Mouse (Mus musculus) heart, postnatal 0 days (tissue): ENCODE results near the gene P2rx5.

ENCODE experiments used
- CTCF ChIP-seq: IDR thresholded peaks from 2 replicates; pipeline ENCODE4 v1.5.1; 2016; ENCODE audit warnings: antibody characterized with exemption, control low read depth, low read depth
- EP300 ChIP-seq: IDR thresholded peaks from 2 replicates; pipeline ENCODE4 v1.6.1; 2016; ENCODE audit warnings: antibody characterized with exemption, low read depth

- peak; percentile 7; the same call in 1 of the 2 replicates for TF ChIP-seq CTCF
- no peak for TF ChIP-seq EP300
Observed at GRCm38 (mm10) chr11:73219671-73220070, 59.5 kb downstream of the P2rx5 start.
